Comparison of ENCODE assay signal across 8 mouse cellular contexts in the genomic region with DNA sequence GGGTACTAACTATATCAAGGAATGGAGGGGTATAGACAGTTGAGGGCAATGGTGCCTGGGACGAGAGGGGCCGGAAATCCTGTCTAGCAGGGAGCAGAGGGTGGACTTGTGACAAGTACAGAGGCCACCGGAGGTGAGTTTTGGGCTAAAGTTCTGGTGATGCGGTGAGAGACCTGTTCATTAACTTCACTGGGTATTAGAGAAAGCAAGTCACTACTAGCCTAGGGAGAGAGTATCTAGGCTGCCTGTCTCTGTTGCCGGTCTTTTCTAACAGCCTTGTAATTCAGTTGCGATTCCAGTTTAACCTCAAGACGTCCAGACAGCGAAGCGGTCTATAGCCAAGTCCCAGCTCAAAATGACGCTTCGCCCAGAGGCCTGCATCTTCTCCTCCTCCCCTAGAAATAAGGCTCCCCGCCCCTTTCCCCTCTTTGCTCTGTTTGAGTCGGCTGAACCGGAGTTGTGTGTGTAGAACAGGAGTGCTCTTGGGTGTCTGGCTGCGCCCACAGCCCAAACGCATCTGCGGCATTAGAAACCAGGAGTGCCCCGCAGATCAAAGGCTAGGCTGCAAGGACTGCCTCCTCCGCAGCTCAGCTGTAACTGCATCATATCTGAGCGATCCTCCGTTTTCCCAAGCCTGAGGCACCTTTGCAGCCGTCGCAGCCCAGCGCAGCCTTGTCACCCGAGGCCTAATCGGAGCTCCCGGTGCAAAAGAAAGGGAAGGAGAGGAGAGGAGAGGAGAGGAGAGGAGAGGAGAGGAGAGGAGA. TPM values are rescaled to one million over a fixed set of nuclear protein-coding genes. Genes with fewer than 3 reads are reported as not detected.
DNase-seq lines count a peak whose midpoint lies in the region; ATAC-seq and TF ChIP-seq lines count a peak whose summit lies in the region.

No protein-coding gene starts in this region.

- H3K36me3 ChIP-seq in CH12.LX (replicated peaks in 1 of 2; ENCODE audit: control insufficient read depth in 1 of 2, insufficient read depth in 1 of 2, low read length in 1 of 2) = peaks cover 0 to 4% of the 10 kb centered on the region in 2 experiments
- no peaks in the 10 kb centered on the region for H3K36me3 ChIP-seq in heart, embryonic 16.5 days (ENCODE audit: control insufficient read depth, insufficient read depth)
- no peaks in the 10 kb centered on the region for H3K36me3 ChIP-seq in liver, embryonic 13.5 days
- H3K36me3 ChIP-seq in neural tube, embryonic 13.5 days = no peaks in the 10 kb centered on the region

- peak overlapping the region; percentile 81 for H3K4me2 ChIP-seq in CH12.LX (ENCODE audit: insufficient read depth, low read depth, poor library complexity, severe bottlenecking)
- H3K4me2 ChIP-seq in heart, embryonic 16.5 days (ENCODE audit: low read depth, low read length) = peak overlapping the region; percentile 79
- H3K4me2 ChIP-seq in liver, embryonic 13.5 days = peak overlapping the region; percentile 94
- H3K4me2 ChIP-seq in neural tube, embryonic 13.5 days = peak overlapping the region; percentile 59; the same call in 1 of the 2 replicates

- dilution Hi-C loops in CH12.LX (cut with MboI; ENCODE audit: extremely low pct_ligation_motif_present, extremely low pct_unique_long_range_greater_than_20kb, low sequenced_read_pairs) = no loop called here

- DNase-seq in embryo, embryonic 11 days = peak; percentile 52
- DNase-seq in embryo, embryonic 10.5 days (ENCODE audit: low spot score) = no peak
- DNase-seq in CH12.LX (ENCODE audit: extremely low read depth) = no peak
- DNase-seq in liver, embryonic 13.5 days = no peak
- DNase-seq in gastrocnemius, postnatal 14 days = no peak
- no peak for DNase-seq in urinary bladder, postnatal 36 days (ENCODE audit: low spot score in 2 of 2)

- no peak for TF ChIP-seq CTCF in CH12.LX (conservative IDR thresholded peaks at IDR 0.05 in 1 of 2, IDR thresholded peaks at IDR 0.05 in 1 of 2; ENCODE audit: low read depth in 2 of 2, low read length in 2 of 2)

- intact Hi-C loops in gastrocnemius, postnatal 14 days (cut with DNase I; ENCODE audit: low total_unique reads) = loop anchor here (10.0 kb wide), 1 partner anchor 279 kb away; no protein-coding TSS in a partner anchor

- H3K79me2 ChIP-seq in CH12.LX (replicated peaks; ENCODE audit: control insufficient read depth, extremely low read depth, insufficient read depth, poor library complexity, severe bottlenecking) = no peaks in the 10 kb centered on the region

- no peaks in the 10 kb centered on the region for H3K9me3 ChIP-seq in CH12.LX (replicated peaks; ENCODE audit: low read length)
- no peaks in the 10 kb centered on the region for H3K9me3 ChIP-seq in heart, embryonic 16.5 days (replicated peaks; ENCODE audit: control insufficient read depth, low read length)
- no peaks in the 10 kb centered on the region for H3K9me3 ChIP-seq in liver, embryonic 13.5 days (replicated peaks)
- no peaks in the 10 kb centered on the region for H3K9me3 ChIP-seq in neural tube, embryonic 13.5 days

- no peak for TF ChIP-seq POLR2A in CH12.LX (IDR thresholded peaks at IDR 0.05; ENCODE audit: low read depth, low read length)

- no peak overlapping the region for H3K9ac ChIP-seq in CH12.LX (ENCODE audit: insufficient read depth, low read depth)
- 0 out of 2 replicates have a peak overlapping the region, but pooled peaks have one; percentile 7 for H3K9ac ChIP-seq in heart, embryonic 16.5 days (ENCODE audit: low read length)
- no peak overlapping the region for H3K9ac ChIP-seq in liver, embryonic 13.5 days
- no peak overlapping the region for H3K9ac ChIP-seq in neural tube, embryonic 13.5 days

- no peak for TF ChIP-seq RAD21 in CH12.LX (IDR thresholded peaks at IDR 0.05; ENCODE audit: low read depth, low read length)

- H3K4me3 ChIP-seq in CH12.LX (replicated peaks in 1 of 3; ENCODE audit: low read depth in 2 of 3, low read length in 2 of 3, poor library complexity in 1 of 3) = no peak overlapping the region
- peak overlapping the region; percentile 63 for H3K4me3 ChIP-seq in heart, embryonic 16.5 days (ENCODE audit: low read length)
- peak overlapping the region; percentile 71; the same call in 1 of the 2 replicates for H3K4me3 ChIP-seq in liver, embryonic 13.5 days (replicated peaks)
- H3K4me3 ChIP-seq in neural tube, embryonic 13.5 days = no peak overlapping the region

- 3% methylated on average over 26 of the region's 27 CpGs for WGBS in heart, embryonic 16.5 days
- 1% methylated on average over 26 of the region's 27 CpGs for WGBS in liver, embryonic 13.5 days (ENCODE audit: insufficient replicate concordance)
- WGBS in neural tube, embryonic 13.5 days = 1% methylated on average over 27 of the region's 27 CpGs

- in situ Hi-C loops in CH12.LX (cut with MboI; ENCODE audit: low pct_ligation_motif_present, low pct_unique_long_range_greater_than_20kb, low sequenced_read_pairs) = loop anchor here (10.0 kb wide), 2 partner anchors 269 to 469 kb away; no protein-coding TSS in a partner anchor

- H3K27ac ChIP-seq in CH12.LX (ENCODE audit: insufficient read depth, low read depth) = no peak overlapping the region
- H3K27ac ChIP-seq in heart, embryonic 16.5 days (ENCODE audit: low read length) = no peak overlapping the region
- H3K27ac ChIP-seq in liver, embryonic 13.5 days = no peak overlapping the region
- no peak overlapping the region for H3K27ac ChIP-seq in neural tube, embryonic 13.5 days (replicated peaks)

- H3K4me1 ChIP-seq in CH12.LX (ENCODE audit: control insufficient read depth in 1 of 2, insufficient read depth in 2 of 2) = peaks cover 4 to 46% of the 10 kb centered on the region in 2 experiments; a peak in 3 of 4 replicates
- peaks cover 5% of the 10 kb centered on the region for H3K4me1 ChIP-seq in heart, embryonic 16.5 days (ENCODE audit: control insufficient read depth, insufficient read depth, low read length)
- peaks cover 36% of the 10 kb centered on the region for H3K4me1 ChIP-seq in liver, embryonic 13.5 days (replicated peaks)
- H3K4me1 ChIP-seq in neural tube, embryonic 13.5 days (replicated peaks) = peaks cover 15% of the 10 kb centered on the region

- H3K27me3 ChIP-seq in CH12.LX (replicated peaks) = peaks cover 44% of the 10 kb centered on the region
- H3K27me3 ChIP-seq in heart, embryonic 16.5 days (ENCODE audit: control insufficient read depth, insufficient read depth, low read length) = peaks cover 51% of the 10 kb centered on the region
- peaks cover 97% of the 10 kb centered on the region for H3K27me3 ChIP-seq in liver, embryonic 13.5 days
- peaks cover 95% of the 10 kb centered on the region for H3K27me3 ChIP-seq in neural tube, embryonic 13.5 days

- no peak for TF ChIP-seq EP300 in CH12.LX (IDR thresholded peaks at IDR 0.05; ENCODE audit: low read length)

- no peak for ATAC-seq in heart, embryonic 16.5 days (replicated peaks; ENCODE audit: extremely low read depth, insufficient read depth, low FRiP score)
- ATAC-seq in liver, embryonic 13.5 days (ENCODE audit: low read depth) = no peak
- no peak for ATAC-seq in neural tube, embryonic 13.5 days (ENCODE audit: low read depth)

TF ChIP-seq in CH12.LX, 34 proteins besides CTCF, POLR2A, EP300 and RAD21:
- TF ChIP-seq MYC (IDR thresholded peaks at IDR 0.05; ENCODE audit: low read depth, low read length) (no peak), SIN3A (IDR thresholded peaks at IDR 0.05; ENCODE audit: low read length) (no peak), JUND (conservative IDR thresholded peaks at IDR 0.05; ENCODE audit: low read depth, low read length) (no peak), ELF1 (IDR thresholded peaks at IDR 0.05; ENCODE audit: low read depth, low read length) (no peak), ZC3H11A (IDR thresholded peaks at IDR 0.05; ENCODE audit: low read depth, low read length) (no peak), SMC3 (IDR thresholded peaks at IDR 0.05; ENCODE audit: low read depth, low read length) (no peak), TCF12 (IDR thresholded peaks at IDR 0.05; ENCODE audit: low read depth, low read length) (no peak), ETS1 (conservative IDR thresholded peaks at IDR 0.05; ENCODE audit: low read depth, low read length) (no peak), JUN (IDR thresholded peaks at IDR 0.05; ENCODE audit: insufficient read depth, low read depth, low read length) (no peak), MAFK (IDR thresholded peaks at IDR 0.05; ENCODE audit: insufficient replicate concordance, low read length) (no peak), ZKSCAN1 (IDR thresholded peaks at IDR 0.05; ENCODE audit: borderline replicate concordance, low read depth, low read length) (no peak), CHD2 (IDR thresholded peaks at IDR 0.05; ENCODE audit: low read length) (no peak), KAT2A (IDR thresholded peaks at IDR 0.05; ENCODE audit: insufficient replicate concordance, low read length) (no peak), E2F4 (IDR thresholded peaks at IDR 0.05; ENCODE audit: insufficient replicate concordance, low read depth, low read length) (no peak)

RNA-seq across cellular contexts. Expression of gene Hlx, which starts 1.8 kb away (rescaled TPM):
- total RNA-seq in CH12.LX (2012; rRNA removed) (0.64 and 0.80 TPM in 2 replicates), CH12.LX (2014; rRNA removed) (0.34 and 0.38 TPM in 2 replicates)
- polyA plus RNA-seq in CH12.LX (2012; ENCODE audit: insufficient read length, low read depth) = 1.1 and 2.4 TPM in 2 replicates
- polyA plus RNA-seq in heart, embryonic 16.5 days (2015; fragmentation: Nextera tagmentation; extraction: Ambion mirVana) = 9.5 and 13.8 TPM in 2 replicates
- polyA plus RNA-seq in liver, embryonic 13.5 days (2015; fragmentation: Nextera tagmentation; extraction: Ambion mirVana) = 8.8 and 9.9 TPM in 2 replicates
- 4.1 and 5.1 TPM in 2 replicates for polyA plus RNA-seq in neural tube, embryonic 13.5 days (2015; fragmentation: Nextera tagmentation; extraction: Ambion mirVana)
- 10 to 100 TPM; 22.9 to 24.1 TPM for total RNA-seq in gastrocnemius, postnatal 14 days (2021)

Comparison
In these comparisons a context has a peak if more than half of its experiments do, and no peak if none do; other contexts are left out.
1. H3K4me3 ChIP-seq: peak in heart, embryonic 16.5 days (single experiment) and liver, embryonic 13.5 days (single experiment); none in CH12.LX (0 of 3) and neural tube, embryonic 13.5 days (single experiment).
2. Peak in every context shown above with its lines, with median percentiles within 50 percentile points of each other: H3K4me2 ChIP-seq.